Mouse (Mus musculus) hindbrain, embryonic 10.5 days (tissue): ENCODE data around the gene Prkag1. TPM values are rescaled to one million over a fixed set of nuclear protein-coding genes. Genes with fewer than 3 reads are reported as not detected.
A peak's percentile ranks its signal among the peaks of the same experiment; 100 is the strongest.
"Not testable (repeated sequence)": the region's sequence is repeated elsewhere in the genome, so short reads cannot be mapped to it uniquely, and the experiment has no call there.

ENCODE experiments used
- DNase-seq: peaks from one replicate; pipeline ENCODE4 v3.0.0-alpha.2; 2017; ENCODE audit warnings: low spot score
- H3K27ac ChIP-seq: fragments of 300-500 bp; sonication (generic); 2 replicates; pipeline ENCODE4 v1.5.1; 2016; ENCODE audit warnings: mild to moderate bottlenecking, moderate library complexity
- H3K27me3 ChIP-seq: fragments of 300-500 bp; sonication (generic); 2 replicates; pipeline ENCODE4 v1.6.1; 2016; ENCODE audit warnings: mild to moderate bottlenecking; ENCODE audit not compliant: poor library complexity, insufficient read depth, severe bottlenecking
- H3K36me3 ChIP-seq: fragments of 300-500 bp; sonication (generic); 2 replicates; pipeline ENCODE4 v1.6.1; 2016; ENCODE audit warnings: mild to moderate bottlenecking, moderate library complexity
- H3K4me1 ChIP-seq: fragments of 300-500 bp; sonication (generic); replicated peaks from 2 replicates; pipeline ENCODE4 v1.6.1; 2016; ENCODE audit warnings: mild to moderate bottlenecking
- H3K4me3 ChIP-seq: fragments of 300-500 bp; sonication (generic); 2 replicates; pipeline ENCODE4 v1.5.1; 2016; ENCODE audit warnings: mild to moderate bottlenecking, moderate library complexity
- H3K9me3 ChIP-seq: fragments of 300-500 bp; sonication (generic); 2 replicates; pipeline ENCODE4 v1.6.1; 2016; ENCODE audit warnings: mild to moderate bottlenecking, moderate library complexity
- WGBS: fragments of 180-500 bp; shearing (Covaris S2); methylation state at CpG from one replicate; pipeline ENCODE4 v1.1.7; 2016; 5-methylcytosine and 5-hydroxymethylcytosine counted together
- polyA plus RNA-seq: library from polyadenylated mRNA; unstranded; fragments of >200 nt; fragmentation: Nextera tagmentation; extraction: Ambion mirVana; gene quantifications from 2 replicates; pipeline ENCODE4 v1.2.1, GENCODE M21; 2016

The Prkag1 gene
- polyA plus RNA-seq, 1 experiment from 2014 or later: 89.0 TPM

DNA sequence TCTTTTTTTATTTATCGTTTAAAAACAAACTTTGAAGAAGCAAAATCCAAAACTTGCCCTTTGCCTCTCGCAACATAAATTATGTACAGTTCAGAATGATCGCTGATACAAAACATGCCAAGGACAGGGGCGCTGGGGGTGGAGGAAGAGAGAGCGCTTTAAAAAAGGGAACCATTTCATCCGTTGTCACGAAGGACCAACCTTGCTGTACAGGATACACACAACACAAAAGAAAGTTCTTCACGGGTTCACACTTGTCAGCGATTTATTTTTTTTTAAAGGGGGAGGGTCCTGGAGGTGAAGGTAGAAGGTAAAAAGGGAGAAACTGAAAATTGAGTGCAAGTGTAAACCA, 339 bp upstream of the Prkag1 start:
- no peak for DNase-seq
- Histone ChIP-seq H3K4me1 (peaks cover 20% of the 10 kb centered on the region), H3K27me3 (no peaks in the 10 kb centered on the region), H3K27ac (peak overlapping the region; percentile 92), H3K36me3 (peaks cover 49% of the 10 kb centered on the region), H3K4me3 (peak overlapping the region; percentile 84), H3K9me3 (no peaks in the 10 kb centered on the region)
- 20% methylated on average over 9 of the region's 9 CpGs for WGBS

DNA sequence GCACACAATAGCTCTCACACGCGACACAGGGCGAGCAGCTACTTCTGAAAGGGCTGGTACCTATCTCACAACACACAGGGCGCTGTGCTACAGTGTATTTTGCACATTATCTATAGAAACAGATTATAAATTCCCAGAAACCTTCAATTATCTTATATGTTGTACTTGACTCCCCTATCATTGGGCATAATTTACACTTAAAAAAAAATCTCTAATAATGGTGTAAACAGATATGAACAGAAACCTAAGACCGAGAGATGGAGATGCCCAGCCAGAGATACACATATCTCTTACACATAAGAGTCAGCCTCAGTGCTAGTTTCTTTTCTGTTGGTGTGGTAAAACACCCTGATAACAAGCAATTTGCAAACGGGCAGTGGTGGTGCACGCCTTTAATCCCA, 3.7 kb downstream of the Prkag1 start:
- WGBS: 91% methylated on average over 7 of the region's 7 CpGs
- Histone ChIP-seq H3K27ac (no peak overlapping the region), H3K27me3 (no peaks in the 10 kb centered on the region), H3K4me1 (peaks cover 19% of the 10 kb centered on the region), H3K36me3 (peaks cover 40% of the 10 kb centered on the region), H3K9me3 (no peaks in the 10 kb centered on the region), H3K4me3 (no peak overlapping the region)
- DNase-seq: no peak

DNA sequence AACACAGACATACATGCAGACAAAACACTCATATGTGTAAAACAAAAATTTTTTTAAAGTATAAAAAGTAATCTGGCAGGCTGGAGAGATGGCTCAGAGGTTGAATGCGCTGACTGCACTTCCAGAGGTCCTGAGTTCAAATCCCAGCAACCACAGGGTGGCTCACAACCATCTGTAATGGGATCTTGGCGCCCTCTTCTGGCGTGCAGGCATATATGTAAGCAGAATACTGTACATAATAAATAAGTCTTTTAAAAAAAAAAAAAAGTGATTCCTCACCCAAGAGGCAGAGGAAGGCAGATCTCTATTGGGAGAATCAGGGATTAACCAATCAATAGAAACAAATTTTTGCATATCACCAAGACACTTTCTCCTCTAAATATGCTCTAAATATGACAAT, 7.9 kb downstream of the Prkag1 start:
- 68% methylated on average over 3 of the region's 3 CpGs for WGBS
- Histone ChIP-seq H3K27me3 (no peaks in the 10 kb centered on the region), H3K4me3 (no peak overlapping the region), H3K27ac (no peak overlapping the region), H3K36me3 (peaks cover 68% of the 10 kb centered on the region), H3K4me1 (no peaks in the 10 kb centered on the region), H3K9me3 (no peaks in the 10 kb centered on the region)
- no peak for DNase-seq

DNA sequence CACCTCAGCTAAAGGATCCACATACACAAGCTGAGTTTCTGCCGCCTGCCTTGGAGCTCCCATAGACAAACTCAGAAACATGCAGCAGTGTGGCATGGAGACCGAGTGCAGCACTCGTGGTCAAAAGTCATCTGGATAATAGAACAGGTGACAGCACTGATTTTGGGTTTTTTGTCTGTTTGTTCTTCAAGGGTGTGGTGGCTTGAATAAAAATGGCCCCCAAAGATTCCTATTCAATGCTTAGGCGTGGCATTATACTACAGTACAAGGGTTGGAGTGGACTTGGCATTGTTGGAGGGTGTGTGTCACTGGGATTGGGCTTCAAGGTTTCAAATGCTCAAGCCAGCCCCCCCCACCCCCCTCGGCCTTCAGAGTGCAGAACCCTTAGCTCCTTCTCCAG, 9.2 kb downstream of the Prkag1 start:
- no peak overlapping the region for H3K27ac ChIP-seq
- no peaks in the 10 kb centered on the region for H3K4me1 ChIP-seq
- H3K4me3 ChIP-seq: no peak overlapping the region
- H3K36me3 ChIP-seq: peaks cover 64% of the 10 kb centered on the region
- WGBS: 88% methylated on average over 5 of the region's 5 CpGs
- H3K27me3 ChIP-seq: no peaks in the 10 kb centered on the region
- H3K9me3 ChIP-seq: no peaks in the 10 kb centered on the region
- DNase-seq: no peak

DNA sequence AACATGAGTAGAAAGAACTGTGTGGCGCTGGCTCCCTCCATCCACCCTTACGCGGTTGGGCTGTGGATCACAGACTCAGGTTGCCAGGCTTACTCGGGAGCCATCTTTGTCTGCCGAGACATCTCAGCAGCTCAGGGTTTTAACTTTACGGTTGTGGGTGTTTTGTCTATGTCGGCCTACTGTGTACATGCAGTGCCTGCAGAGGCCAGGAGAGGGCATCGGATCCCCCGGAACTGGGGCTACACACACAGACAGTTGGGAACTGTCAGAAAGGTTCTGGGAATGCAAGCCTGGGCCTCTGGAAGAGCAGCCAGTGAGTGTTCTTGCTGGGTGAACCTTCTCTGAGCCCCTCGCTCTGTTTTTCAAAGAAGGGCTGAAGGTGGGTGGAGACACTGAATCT, 9.9 kb downstream of the Prkag1 start:
- peaks cover 71% of the 10 kb centered on the region for H3K36me3 ChIP-seq
- DNase-seq: no peak

DNA sequence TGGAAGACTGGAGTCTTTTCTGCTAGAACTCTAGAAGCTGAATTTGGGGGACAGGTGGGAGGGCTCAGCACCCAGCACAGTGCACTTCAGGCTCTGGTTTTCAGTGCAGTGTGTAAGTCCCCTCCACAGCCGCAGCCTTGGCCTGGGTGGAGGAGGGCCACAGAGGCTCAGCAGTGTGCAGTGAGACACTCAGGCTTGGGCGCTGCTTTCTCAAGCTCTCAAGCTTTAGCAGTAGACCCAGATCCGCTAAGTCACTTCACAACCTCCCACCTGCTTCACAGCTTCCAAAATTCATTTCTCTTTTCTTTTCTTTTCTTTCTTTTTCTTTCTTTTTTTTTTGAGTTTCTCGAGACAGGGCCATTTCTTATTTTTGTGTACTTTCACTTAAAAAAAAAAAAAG, 10.4 kb downstream of the Prkag1 start:
- Histone ChIP-seq H3K27ac (no peak overlapping the region), H3K4me1 (no peaks in the 10 kb centered on the region), H3K36me3 (peaks cover 72% of the 10 kb centered on the region), H3K4me3 (no peak overlapping the region), H3K27me3 (no peaks in the 10 kb centered on the region), H3K9me3 (no peaks in the 10 kb centered on the region)
- DNase-seq: no peak
- 85% methylated on average over 4 of the region's 4 CpGs for WGBS

More for the DNA sequence above, 9.9 kb downstream of the Prkag1 start:
- WGBS: 25% methylated on average over 10 of the region's 10 CpGs
- no peaks in the 10 kb centered on the region for H3K27me3 ChIP-seq
- no peak overlapping the region for H3K27ac ChIP-seq
- H3K4me3 ChIP-seq: no peak overlapping the region
- no peaks in the 10 kb centered on the region for H3K9me3 ChIP-seq
- no peaks in the 10 kb centered on the region for H3K4me1 ChIP-seq

DNA sequence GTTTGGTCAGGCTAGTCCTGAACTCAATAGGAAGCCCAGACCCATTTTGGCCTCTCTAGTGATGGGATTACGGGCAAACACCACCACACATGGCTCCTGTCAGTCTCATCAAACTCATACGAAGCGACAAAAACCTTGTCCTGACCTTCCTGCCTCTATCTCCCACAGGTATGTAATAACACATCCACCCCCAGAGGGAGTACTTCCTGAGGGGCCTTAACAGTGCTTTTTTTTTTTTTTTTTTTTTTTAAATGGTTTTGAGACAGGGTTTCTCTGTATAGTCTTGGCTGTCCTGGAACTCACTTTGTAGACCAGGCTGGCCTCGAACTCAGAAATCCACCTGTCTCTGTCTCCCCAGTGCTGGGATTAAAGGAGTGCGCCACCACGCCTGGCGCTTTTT, 13.2 kb downstream of the Prkag1 start:
- no peak for DNase-seq
- H3K27me3 ChIP-seq: no peaks in the 10 kb centered on the region
- peaks cover 73% of the 10 kb centered on the region for H3K36me3 ChIP-seq
- H3K9me3 ChIP-seq: no peaks in the 10 kb centered on the region
- no peak overlapping the region for H3K27ac ChIP-seq
- H3K4me1 ChIP-seq: no peaks in the 10 kb centered on the region
- no peak overlapping the region for H3K4me3 ChIP-seq
- WGBS: 91% methylated on average over 7 of the region's 7 CpGs

DNA sequence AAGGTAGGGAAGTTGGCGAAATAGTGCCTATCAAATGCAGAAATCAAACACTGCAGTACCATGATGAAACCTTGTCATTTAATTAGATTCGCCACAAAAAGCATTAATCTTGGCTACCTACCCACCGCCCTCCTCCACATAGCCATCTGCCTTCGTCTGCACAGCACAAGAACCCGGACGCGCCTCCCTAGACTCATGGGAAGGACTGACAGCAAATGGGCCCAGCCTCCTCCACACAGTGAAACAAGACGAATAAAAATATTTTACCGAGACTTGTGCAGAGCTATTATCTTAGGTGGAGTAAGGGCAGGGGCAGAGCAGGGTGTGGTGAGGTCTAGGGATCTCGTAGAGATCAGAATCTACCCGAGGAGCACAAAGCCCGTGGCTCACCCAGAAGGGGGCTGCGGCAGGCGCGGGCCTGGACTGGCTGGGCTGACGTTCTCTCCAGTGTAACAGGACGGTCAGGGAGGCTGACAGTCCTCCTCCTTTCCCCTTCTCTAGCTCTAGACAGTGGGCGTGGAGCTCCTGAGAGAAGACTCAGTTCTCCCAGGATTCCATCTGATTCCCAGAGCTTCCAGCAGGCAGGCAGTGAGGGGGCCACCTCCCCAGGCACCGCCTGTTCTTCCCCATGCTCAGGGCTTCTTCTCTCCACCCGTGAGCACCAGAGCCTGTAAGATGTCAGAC, 18.4 kb downstream of the Prkag1 start:
- Histone ChIP-seq H3K27me3 (peaks cover 34% of the 10 kb centered on the region), H3K27ac (no peak overlapping the region), H3K36me3 (peaks cover 54% of the 10 kb centered on the region), H3K4me3 (no peak overlapping the region), H3K9me3 (no peaks in the 10 kb centered on the region), H3K4me1 (peaks cover 18% of the 10 kb centered on the region)
- DNase-seq: no peak
- WGBS: 87% methylated on average over 20 of the region's 20 CpGs

DNA sequence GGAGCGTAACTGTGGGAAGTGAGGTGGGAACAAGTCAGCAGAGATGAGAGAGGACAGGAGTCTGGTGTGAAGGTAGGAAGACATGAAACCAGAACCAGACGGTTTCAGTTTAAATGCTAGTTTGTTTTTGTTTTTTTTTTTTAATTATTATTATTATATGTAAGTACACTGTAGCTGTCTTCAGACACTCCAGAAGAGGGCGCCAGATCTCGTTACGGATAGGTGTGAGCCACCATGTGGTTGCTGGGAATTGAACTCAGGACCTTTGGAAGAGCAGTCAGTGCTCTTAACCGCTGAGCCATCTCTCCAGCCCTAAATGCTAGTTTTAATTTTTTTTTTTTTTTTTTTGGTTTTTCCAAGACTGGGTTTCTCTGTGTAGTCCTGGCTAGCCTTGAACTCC, 21.1 kb downstream of the Prkag1 start:
- not testable (repeated sequence) for H3K9me3 ChIP-seq, DNase-seq, H3K4me3 ChIP-seq, H3K27ac ChIP-seq
- whole genome bisulfite sequencing: 77% methylated on average over 6 of the region's 6 CpGs
- peaks cover 45% of the 10 kb centered on the region for H3K4me1 ChIP-seq
- H3K36me3 ChIP-seq: peaks cover 38% of the 10 kb centered on the region
- H3K27me3 ChIP-seq: peaks cover 60% of the 10 kb centered on the region

DNA sequence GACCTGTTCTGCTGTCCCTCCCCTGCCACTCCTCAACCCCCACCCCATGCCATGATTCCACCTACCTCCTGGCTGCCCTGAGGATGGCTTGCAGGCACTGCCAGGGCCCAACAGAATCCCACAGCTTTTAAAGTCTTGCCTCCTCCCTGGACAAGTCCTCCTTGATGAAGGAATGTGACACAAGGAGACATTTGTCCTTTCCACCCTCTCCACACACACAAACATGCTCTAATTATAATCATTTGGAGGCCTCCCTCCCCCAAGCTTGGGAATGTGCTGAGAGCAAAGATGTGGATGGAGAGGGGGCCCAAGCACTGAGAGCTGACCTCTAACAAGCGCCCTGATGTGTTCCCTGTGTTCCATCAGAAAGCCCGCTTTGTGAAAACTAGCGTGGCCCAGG, 21.9 kb downstream of the Prkag1 start, which contains the start of gene Ddn:
Gene Ddn, minus strand, starts transcription at position 101 of the 400 bp plus-strand sequence.
- peaks cover 32% of the 10 kb centered on the region for H3K36me3 ChIP-seq
- H3K4me3 ChIP-seq: peak within 1 kb of the TSS; percentile 54
- 36% methylated on average over 3 of the region's 3 CpGs for WGBS
- H3K27ac ChIP-seq: no peak within 1 kb of the TSS
- H3K4me1 ChIP-seq: peaks cover 50% of the 10 kb centered on the region
- H3K9me3 ChIP-seq: no peaks in the 10 kb centered on the region
- peaks cover 69% of the 10 kb centered on the region for H3K27me3 ChIP-seq
- no peak for DNase-seq

DNA sequence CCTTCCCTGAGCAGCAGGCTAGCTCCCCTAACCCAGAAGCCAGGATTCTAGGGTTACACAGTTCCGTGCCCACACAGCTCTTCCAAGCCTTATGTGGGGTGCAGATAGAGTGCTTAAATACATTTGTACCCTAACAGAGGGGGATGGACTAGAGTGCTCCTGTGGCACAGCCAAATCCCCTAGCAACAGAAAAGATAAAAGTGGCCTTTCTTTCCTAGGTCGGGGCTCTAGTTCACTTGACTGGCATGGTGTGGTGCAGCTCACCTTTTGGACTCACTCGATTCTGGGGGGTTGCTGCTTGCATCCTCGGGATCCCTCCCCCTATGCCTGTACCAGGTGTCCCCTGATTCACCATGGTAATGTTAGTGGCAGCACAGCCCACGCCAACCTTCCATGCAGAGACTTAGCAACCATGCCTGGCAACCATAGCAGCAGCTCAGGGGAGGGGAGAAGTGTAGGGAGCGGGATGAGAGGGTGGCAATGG, 22.6 kb downstream of the Prkag1 start:
- peaks cover 25% of the 10 kb centered on the region for H3K36me3 ChIP-seq
- no peak for DNase-seq
- 8% methylated on average over 6 of the region's 6 CpGs for WGBS
- H3K9me3 ChIP-seq: no peaks in the 10 kb centered on the region
- H3K4me1 ChIP-seq: peaks cover 50% of the 10 kb centered on the region
- H3K27ac ChIP-seq: no peak overlapping the region
- peak overlapping the region; percentile 54 for H3K4me3 ChIP-seq
- H3K27me3 ChIP-seq: peaks cover 76% of the 10 kb centered on the region

DNA sequence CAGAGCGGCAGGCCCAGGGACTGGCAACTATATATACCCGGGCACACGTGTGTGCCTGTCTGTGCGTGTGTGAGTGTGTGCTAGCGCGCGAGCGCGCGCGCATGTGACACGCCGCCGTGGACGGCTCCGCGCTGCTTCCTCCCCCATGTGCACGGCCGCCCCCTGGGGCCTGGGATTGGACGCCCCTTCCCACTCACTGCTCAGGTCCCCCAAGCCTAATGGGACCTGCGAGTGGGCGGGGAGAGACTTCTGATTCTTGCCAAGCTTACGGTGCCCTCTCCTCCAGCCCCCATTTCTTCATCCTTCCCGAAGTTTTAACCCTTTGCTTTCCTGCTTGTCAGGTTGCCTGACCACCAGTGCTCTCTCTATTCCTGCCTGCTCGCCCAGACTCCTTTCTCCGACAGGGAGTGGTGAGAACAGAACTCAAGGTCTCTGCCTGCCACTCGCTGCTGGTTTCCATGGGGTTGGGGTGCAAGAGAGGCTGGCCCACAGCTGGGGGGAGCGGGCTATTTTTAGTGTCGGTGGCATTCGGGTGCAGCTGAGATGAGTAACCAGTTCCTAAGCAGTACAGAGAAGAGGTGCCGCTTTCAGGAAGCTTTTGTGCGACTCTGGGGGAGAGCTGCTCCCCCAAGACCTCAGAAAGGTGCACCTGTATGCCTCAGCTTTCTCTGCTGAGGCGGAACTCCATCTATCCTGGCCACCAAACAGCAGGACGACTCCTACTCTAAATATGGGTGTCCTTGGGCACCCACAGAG, 23.2 kb downstream of the Prkag1 start:
- Histone ChIP-seq H3K27ac (peak overlapping the region; percentile 81), H3K4me1 (peaks cover 56% of the 10 kb centered on the region), H3K9me3 (no peaks in the 10 kb centered on the region), H3K27me3 (peaks cover 82% of the 10 kb centered on the region), H3K4me3 (peak overlapping the region; percentile 54), H3K36me3 (peaks cover 19% of the 10 kb centered on the region)
- DNase-seq: peak; percentile 51
- under 1% methylated on average over 34 of the region's 34 CpGs for WGBS
